Mouse (Mus musculus): ENCODE measurements around the gene S100a4.

The S100a4 gene

GRCm38 (mm10) chr3:90603623-90604022 lies at the start of gene S100a4:
S100a4 (plus strand) TSS chr3:90603771.
- peak; percentile 54 to 60 for DNase-seq (ENCODE audit: low spot score in 2 of 2)

- no peak for DNase-seq (ENCODE audit: low spot score in 2 of 2)
Observed at GRCm38 (mm10) chr3:90555954-90556353, 47.6 kb upstream of the S100a4 start.

- DNase-seq (ENCODE audit: low spot score in 2 of 2) = no peak
Observed at GRCm38 (mm10) chr3:90560008-90560628, 43.5 kb upstream of the S100a4 start, which contains the start of gene S100a3. S100a3 (plus strand) TSS chr3:90560578.

- no peak for DNase-seq (ENCODE audit: low spot score in 2 of 2)
Observed at GRCm38 (mm10) chr3:90574691-90575090, 28.9 kb upstream of the S100a4 start.

GRCm38 (mm10) chr3:90575320-90575719 lies 28.3 kb upstream of the S100a4 start:
- no peak for DNase-seq (ENCODE audit: low spot score in 2 of 2)

GRCm38 (mm10) chr3:90576351-90577001 lies 27.1 kb upstream of the S100a4 start:
- DNase-seq (ENCODE audit: low spot score in 2 of 2) = no peak

GRCm38 (mm10) chr3:90579433-90579832 lies 24.1 kb upstream of the S100a4 start:
- no peak for DNase-seq (ENCODE audit: low spot score in 2 of 2)

- no peak for DNase-seq (ENCODE audit: low spot score in 2 of 2)
Observed at GRCm38 (mm10) chr3:90581141-90581540, 22.4 kb upstream of the S100a4 start.

GRCm38 (mm10) chr3:90582156-90582555 lies 21.4 kb upstream of the S100a4 start:
- DNase-seq (ENCODE audit: low spot score in 2 of 2) = no peak

GRCm38 (mm10) chr3:90582556-90582955 lies 21.0 kb upstream of the S100a4 start:
- no peak for DNase-seq (ENCODE audit: low spot score in 2 of 2)

GRCm38 (mm10) chr3:90583893-90584292 lies 19.7 kb upstream of the S100a4 start:
- no peak for DNase-seq (ENCODE audit: low spot score in 2 of 2)

- peak; percentile 51 to 54 for DNase-seq (ENCODE audit: low spot score in 2 of 2)
Observed at GRCm38 (mm10) chr3:90585595-90585994, 18.0 kb upstream of the S100a4 start.

- peak in 1 of 2 experiments; percentile 35 for DNase-seq (ENCODE audit: low spot score in 2 of 2)
Observed at GRCm38 (mm10) chr3:90586016-90586643, 17.4 kb upstream of the S100a4 start.

- peak; percentile 94 to 95 for DNase-seq (ENCODE audit: low spot score in 2 of 2)
Observed at GRCm38 (mm10) chr3:90586906-90587305, 16.7 kb upstream of the S100a4 start.

- peak; percentile 40 to 50 for DNase-seq (ENCODE audit: low spot score in 2 of 2)
Observed at GRCm38 (mm10) chr3:90587361-90588101, 16.0 kb upstream of the S100a4 start.

- peak; percentile 28 to 32 for DNase-seq (ENCODE audit: low spot score in 2 of 2)
Observed at GRCm38 (mm10) chr3:90589390-90589789, 14.2 kb upstream of the S100a4 start.

- DNase-seq (ENCODE audit: low spot score in 2 of 2) = no peak
Observed at GRCm38 (mm10) chr3:90589947-90590346, 13.6 kb upstream of the S100a4 start, which contains the start of gene S100a2. S100a2 (plus strand) TSS chr3:90590247.

GRCm38 (mm10) chr3:90594466-90594865 lies 9.1 kb upstream of the S100a4 start:
- DNase-seq (ENCODE audit: low spot score in 2 of 2) = no peak

- no peak for DNase-seq (ENCODE audit: low spot score in 2 of 2)
Observed at GRCm38 (mm10) chr3:90595556-90595955, 8.0 kb upstream of the S100a4 start.

- no peak for DNase-seq (ENCODE audit: low spot score in 2 of 2)
Observed at GRCm38 (mm10) chr3:90596810-90597209, 6.8 kb upstream of the S100a4 start.

GRCm38 (mm10) chr3:90597736-90598135 lies 5.8 kb upstream of the S100a4 start:
- DNase-seq (ENCODE audit: low spot score in 2 of 2) = no peak

GRCm38 (mm10) chr3:90598212-90598611 lies 5.4 kb upstream of the S100a4 start:
- DNase-seq (ENCODE audit: low spot score in 2 of 2) = no peak
